Mouse (Mus musculus): ENCODE results near the gene Rgs3.

Gene Rgs3

DNA sequence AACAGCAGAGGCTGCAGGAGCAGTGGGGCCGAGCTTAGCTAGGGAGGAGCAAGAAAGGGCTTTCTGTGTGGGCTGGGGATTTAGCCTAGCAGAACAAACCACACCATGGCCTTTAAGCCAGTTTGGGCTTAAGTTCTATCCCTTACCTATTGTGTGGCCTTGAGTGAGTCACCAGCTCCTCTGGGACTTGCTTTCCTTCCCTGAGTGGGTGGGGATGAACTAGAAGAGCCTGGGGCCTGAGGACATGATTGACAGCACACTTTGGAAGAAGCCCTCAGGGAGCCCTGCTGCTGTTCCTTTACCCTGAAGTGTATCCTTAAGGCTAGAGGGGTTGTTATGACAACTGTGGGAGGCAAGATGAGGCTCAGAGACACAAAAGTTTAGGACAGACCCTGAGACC lies 132.0 kb downstream of the Rgs3 start:
- no peak for DNase-seq (ENCODE audit: low spot score)

DNA sequence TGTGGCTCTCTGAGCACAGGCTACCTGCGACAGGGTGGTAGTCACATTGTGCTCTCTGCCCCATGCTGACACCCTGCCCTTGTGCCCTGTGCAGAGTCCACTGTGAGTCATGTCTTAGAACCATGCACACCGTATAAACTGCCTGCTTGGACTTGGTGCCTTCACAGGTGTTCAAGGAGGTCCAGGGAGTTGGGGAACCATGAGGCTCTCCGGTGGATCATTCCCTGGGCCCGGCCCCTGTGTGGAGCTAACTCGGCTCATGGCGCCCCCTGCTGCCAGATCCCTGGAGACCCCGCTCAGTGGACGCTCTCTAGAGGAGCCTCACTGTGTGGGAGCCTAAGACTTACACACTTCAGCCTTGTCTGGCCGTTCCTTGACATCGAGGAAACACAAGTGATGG lies 134.2 kb downstream of the Rgs3 start:
- DNase-seq (ENCODE audit: low spot score) = peak; percentile 28

DNA sequence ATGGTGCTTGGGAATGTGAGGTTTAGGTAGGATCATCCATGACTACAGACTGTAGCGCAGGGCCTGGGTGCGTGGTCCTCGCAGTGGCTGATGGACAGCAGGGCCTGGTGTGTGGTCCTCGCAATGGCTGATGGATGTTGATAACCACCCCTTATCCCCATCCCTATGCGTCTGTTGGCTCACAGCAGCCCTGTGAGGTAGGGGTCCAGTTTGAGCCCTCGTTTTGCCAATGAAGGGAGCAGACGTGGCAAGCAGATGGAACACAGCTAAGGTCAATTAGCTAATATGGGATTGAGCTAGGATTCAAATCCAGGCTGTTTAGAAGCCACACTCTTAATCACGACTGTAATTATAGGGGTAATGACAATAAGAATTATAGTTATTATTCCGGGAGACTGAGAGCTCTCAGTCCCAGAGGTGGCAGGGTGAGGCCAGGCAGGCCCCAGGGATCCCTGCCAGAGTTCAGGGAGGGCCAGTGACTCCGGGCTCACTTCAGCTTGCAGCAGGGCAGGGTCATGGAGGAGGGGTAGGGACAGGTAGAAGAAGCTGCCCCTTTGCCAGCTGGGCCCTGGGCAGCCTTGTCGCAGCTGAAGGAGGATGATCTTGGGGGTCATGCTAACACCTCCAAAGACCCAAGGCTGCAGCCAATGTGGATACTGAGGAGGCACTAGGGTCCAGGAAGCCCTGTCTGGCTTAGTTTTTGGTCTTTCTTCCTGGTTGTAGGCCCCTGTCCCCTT lies 135.2 kb downstream of the Rgs3 start:
- no peak for DNase-seq (ENCODE audit: low spot score)

DNA sequence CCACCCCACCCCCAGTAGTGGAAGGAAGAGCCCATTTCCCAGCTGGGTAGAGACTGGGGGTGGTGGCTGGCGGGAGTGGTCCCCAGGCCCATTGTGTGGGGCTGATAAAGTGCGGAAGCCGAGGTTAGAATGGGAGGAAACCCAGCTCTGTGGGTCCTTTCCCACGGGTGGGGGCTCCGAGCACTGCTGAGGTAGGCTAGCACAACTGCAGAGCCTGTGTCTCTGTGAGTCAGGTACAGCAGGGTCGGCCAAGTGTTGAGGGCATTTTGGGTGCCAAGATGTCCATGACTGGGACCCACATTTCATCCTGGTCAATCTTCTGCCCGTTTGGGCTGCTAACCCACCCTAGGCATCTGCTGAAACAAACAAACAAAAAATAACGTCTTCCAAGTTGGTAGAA lies 135.9 kb downstream of the Rgs3 start:
- DNase-seq (ENCODE audit: low spot score) = peak; percentile 32

DNA sequence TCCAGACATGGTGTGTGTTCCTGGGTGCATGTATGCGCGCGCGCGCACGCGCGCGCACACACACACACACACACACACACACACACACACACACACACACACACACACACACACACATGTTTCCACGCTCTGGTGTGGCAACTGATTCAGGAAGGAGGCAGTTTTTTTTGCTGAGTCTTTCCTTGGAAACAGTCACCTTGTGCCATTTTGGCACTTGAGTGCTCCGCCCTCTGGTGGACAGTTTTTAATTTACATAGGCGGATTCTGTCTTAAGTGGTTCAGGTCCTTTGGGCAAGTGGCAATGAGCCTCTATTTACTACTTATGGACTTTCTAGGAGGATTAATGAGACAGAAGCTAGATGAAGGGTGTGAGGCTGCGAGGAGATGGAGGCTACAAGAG lies 136.3 kb downstream of the Rgs3 start:
- DNase-seq (ENCODE audit: low spot score) = peak; percentile 62

DNA sequence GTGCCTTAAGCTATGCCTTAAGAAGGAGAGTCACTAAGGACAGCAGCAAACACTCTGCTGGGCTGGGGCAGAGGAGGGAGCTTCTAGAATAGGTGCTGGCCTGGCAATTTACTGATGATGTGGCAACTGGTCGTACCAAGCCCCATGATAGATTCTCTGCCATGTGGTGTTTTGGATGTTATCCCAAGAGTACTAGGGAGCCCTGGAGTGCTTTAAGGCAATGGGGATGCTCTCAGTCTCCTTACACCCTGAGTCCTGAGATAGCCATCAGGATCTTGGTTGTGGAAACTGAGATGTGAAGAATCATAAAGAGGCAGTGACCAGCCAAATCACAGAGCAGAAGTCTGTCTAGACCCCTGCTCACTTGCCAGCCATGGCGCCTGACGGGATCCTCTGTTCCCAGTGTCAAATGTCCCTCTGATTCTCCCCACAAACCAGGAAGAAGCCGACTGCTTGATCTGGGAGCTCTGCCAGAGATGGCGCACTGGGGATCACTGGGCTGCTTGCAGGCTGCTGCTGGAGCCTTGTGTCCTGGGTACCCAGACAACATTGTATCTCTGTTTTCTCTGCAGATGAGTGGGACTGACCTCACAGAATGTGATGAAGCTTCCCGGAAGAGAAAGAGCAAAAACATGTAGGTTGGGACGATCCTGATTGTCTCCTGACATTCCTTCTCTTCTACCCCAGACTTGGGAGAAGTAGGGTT lies 137.2 kb downstream of the Rgs3 start:
- no peak for DNase-seq (ENCODE audit: low spot score)

DNA sequence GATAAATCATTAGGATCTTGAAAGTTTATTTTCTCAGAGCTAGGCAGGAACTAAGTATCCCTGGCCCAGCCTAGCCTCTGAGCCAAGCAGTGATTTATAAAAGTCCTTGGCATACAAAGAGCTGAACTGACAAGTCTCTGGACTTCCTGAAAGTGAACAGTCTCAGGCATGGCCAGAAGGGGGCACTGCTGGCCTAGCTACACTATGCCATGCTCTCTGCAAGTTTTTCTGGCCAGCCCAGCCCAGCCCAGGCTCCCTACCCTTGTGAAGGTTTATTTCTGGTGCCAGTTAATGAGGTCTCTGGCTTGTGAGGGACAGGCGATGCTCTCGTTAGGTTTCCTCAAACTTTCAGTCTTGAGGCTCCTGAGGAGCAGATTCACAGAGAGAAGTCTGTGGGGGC lies 137.8 kb downstream of the Rgs3 start:
- DNase-seq (ENCODE audit: low spot score) = peak; percentile 50

DNA sequence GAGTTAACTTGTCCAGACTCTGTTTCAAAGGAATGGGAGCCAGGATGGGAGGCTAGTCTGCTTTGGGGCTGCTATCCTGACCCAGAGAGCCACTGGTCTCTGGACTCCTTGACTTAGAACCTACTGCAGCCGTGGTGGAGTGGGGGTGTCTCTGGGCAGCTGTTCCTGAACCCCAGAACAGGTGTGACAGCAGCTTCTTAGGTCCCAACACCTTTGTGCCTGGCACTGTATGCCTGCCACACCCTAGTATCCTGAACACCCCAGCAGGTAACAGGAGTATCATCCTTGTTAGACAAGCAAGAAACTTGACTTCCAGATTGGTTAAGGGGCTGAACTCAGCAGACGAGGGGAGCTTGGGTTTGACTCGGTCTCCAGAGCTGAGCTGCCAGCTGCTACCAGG lies 138.9 kb downstream of the Rgs3 start:
- no peak for DNase-seq (ENCODE audit: low spot score)

DNA sequence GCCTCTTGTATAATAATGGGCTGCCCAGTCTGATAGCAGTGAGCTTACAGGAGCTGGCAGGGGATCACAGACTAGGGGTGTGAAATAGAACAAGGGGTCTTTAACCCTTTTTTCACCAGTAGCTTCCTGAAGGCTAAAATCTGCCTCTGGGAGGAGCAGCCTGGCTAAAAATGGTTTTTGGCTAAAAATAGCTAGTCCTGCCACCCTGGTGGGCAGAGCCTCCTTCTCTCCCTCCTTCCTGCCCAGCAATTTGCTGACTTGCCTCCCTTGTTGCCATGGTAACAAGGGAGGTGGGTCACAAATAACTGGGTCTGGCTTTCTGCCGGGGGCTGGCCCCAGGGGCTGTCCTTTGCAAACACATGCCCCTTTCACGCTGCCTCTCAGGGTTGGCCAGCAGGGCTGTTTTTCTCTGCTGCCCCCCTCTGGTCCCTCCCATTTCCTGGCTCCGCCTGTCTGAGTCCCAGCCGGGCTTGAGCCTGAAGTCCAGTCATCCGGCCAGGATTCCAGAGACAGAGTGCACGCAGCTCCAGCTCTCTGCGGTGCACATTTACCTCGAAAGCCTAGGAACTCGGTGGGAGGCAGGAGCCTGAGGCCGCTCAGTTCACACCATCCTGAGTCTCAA lies 139.7 kb downstream of the Rgs3 start:
- no peak for DNase-seq (ENCODE audit: low spot score)

DNA sequence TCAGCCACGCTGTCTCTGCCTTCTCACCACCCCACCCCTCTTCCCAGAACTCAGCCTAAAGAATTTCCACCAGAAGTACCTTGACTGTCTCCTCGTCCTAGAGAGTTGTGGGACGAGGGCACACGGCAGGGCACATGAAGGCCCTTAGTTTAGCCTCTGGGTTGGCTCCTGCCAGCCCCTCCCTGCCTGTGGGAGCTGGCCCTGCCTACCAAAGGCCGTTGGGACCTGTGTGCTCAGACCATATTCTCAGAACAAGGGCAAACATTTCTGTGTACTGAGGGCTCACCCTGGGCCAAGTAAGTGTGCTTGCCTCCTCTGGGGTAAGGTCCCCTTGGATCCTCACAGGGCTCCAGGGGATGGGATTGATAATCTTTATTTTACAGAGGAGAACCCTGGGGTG lies 140.8 kb downstream of the Rgs3 start:
- no peak for DNase-seq (ENCODE audit: low spot score)

DNA sequence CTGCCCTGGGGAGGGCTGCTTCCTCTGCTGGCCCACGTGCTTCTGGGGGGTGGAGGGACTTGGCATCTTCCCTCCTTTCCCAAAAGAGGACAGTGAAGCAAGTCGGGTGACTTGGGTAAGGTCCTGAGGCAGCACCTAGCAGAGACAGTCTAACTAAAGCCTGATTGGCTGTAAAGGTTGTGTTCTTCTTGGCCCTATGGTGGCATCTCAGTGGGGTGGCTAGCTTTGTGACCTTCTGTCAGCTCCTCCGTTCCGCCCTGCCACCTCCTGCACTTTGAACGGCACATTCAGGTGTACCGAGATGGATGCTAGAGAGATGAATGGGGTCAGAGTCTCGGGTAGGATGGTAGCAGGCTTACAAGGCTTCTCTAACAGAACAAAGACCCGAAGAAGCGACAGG lies 143.5 kb downstream of the Rgs3 start:
- DNase-seq (ENCODE audit: low spot score) = no peak

DNA sequence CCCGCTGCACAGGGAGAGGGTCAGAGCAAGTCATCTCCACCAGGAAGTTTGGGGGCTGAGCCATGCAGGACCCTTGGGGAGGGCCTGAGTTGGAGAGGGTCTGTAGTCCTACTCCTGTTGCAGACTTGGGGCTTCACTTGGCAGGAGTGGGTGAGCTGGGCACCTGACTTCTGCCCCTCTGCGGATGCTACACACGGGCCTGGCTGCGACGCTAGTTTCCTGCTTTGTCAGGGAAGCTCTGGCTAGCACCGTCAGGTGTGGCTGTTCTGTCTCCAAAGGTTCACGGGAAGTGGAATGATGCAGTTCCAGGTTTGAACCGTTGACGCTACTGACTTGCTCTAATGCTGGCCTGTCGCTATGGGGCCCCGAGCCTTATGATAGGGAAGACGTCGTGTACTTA lies 144.6 kb downstream of the Rgs3 start:
- DNase-seq (ENCODE audit: low spot score) = no peak

DNA sequence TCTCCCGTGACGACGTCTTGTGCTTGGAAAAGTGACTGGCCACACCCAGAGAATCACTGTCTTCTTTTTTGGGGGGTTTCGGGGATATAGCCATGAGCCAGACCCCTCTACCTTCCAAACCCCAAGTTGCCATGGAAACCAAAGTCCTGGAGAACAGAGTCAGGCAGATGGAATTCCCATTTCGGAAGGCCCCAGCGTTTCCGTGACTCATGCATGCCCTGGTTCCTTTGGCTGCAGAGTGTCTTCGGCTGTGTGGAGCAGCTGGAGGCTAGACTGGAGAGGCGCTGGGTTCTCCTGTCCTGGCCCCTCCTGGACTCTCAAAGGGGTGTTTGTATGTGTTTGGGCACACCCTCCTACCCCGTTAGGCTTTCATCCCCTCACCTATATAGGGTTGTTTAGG lies 145.4 kb downstream of the Rgs3 start:
- no peak for DNase-seq (ENCODE audit: low spot score)

DNA sequence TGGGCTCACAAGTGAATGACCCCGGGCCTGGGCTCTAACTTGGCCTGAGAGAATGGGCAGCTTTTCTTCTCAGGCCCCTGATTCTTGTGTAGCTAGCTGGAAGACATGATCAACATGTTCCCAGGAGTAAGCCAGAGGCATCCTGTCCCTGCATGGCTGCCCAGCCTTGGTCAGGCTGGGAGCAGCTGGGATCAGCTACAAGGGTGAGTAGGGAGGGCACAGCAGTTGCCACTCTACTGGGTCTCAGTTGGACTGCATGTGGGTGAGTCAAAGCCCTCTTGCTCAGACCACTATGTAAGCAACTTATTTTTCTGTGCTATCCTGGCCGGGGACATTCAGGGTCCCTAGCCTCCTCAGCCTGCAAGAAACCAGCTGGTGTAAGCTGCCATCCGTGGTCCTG lies 146.1 kb downstream of the Rgs3 start:
- no peak for DNase-seq (ENCODE audit: low spot score)

DNA sequence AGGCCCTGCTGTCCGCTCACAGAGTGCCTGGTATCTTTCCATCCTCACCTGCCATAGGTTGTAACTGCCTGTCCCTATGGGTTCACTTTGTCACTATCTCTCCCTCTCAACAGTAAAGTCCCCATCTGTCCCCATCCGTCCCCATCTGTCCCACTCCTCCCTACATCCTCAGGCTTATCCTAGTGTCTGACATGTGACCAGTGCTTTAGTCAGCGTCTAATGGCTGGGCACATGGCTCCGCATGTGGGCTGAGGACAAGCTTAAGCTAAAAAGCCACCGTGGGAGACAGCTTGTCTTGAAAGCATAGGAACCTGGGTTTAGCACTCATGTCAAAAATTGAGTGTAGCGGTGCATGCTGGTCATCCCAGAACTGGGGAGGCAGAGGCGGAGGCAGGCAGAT lies 148.4 kb downstream of the Rgs3 start:
- DNase-seq (ENCODE audit: low spot score) = no peak

DNA sequence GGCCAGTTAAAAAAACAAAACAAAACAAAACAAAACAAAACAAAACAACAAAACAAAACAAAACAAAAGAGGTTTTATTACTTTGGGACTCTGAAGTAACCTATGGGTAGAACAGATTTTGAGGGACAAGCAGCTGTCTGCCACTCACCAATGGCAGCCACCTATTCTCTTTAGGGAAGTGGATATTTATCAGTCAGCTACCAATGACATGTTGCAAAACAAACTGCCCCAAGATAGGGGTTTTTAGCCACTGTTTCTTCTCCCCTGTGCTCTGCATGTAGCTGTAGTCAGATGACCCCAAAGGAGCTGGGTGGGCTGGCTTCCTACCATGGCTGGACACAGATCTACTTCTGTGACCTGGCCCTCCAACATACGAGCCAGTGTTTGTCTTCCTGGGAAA lies 149.3 kb downstream of the Rgs3 start:
- DNase-seq (ENCODE audit: low spot score) = no peak

DNA sequence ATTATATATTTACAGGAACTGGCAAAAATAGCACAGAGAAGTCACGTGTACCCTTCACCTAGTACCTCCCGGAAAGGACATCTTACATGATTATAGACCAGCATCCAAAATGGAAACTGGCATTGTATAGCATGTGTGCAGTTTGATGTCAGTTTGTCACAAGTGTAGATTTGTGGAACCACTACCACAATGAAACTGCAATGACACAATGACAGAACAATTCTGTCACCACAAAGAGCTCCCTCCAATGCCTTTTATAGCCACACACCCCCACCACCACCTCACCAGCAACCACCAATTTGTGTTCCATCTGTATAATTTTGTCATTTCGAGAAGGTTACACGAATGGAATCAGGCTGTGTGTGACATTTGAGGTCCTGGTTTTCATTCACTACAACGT lies 149.8 kb downstream of the Rgs3 start:
- DNase-seq (ENCODE audit: low spot score) = no peak

DNA sequence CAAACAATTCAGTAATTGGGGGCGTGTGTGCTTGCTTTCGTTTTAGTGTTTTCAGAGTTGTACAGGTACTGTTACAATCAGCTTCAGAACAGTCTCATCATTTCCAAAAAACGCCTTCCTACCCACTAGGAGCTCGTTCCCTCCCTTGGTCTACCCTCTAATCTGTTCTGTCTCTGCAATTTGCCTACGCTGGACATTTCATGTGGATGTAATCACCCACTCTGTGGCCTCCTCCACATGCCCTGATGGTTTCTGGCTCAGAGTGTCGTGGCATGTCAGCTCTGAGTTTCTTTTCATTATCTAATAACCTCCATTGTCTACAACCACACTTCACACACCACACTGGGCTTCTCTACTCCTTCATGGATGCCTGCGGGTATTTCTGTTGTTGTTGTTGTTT lies 151.5 kb downstream of the Rgs3 start:
- DNase-seq (ENCODE audit: low spot score) = no peak

DNA sequence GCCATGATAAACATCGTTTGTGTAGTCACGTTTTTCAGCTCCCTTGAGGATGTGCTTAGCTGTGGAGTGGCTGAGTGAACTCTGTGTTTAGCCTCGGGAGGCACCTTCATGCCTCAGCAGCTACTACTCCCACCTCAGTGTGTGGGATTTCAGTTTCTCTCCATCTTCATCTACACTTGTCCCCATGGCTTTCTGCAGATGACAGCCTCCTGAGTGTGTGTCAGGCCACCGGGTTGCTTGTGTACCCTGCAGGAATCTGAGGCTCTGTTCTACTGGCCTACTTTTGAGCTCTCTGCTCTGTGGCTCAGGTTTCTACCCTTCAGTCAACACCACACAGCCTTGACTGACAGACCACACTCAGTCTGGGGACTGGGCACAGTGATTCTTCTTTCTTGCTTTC lies 151.9 kb downstream of the Rgs3 start:
- no peak for DNase-seq (ENCODE audit: low spot score)

DNA sequence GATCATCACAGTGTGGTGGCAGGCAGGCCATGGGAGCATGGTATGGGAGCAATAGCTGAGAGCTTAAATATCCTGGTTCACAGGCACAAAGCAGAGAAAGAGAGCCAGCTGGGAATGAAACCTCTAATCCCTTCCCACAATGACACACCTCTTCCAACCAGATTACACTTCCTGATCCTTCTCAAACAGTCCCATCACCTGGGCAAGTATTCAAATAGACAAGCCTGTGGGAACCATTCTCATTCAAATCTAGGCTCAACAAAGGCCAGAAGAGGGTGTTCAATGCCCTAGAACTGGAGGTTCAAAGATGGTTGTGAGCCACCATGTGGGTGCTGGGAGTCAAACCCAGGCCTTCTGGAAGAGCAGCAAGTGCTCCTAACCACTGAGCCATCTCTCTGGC lies 161.2 kb downstream of the Rgs3 start:
- no peak for DNase-seq (ENCODE audit: low spot score)

DNA sequence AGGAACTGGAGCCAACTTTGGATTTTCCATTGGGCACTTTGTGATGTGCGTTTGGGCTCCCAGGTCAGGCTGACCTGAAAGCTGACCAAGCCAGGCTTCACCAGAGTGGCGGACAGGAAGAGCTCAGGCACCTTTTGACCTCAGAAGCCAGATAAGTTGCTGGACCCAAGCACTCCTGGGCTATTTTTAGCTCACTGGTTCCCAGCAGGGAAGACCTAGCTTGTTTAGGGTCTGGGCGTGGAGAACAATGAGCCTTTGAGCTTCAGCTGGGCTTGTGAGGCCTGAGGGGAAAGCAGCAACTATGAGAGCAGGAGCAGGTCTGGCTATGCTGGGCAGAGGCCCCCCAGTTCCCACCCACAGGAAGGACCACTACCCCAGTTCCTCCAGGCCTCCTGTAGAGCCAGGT lies 162.4 kb downstream of the Rgs3 start:
- DNase-seq (ENCODE audit: low spot score) = no peak

DNA sequence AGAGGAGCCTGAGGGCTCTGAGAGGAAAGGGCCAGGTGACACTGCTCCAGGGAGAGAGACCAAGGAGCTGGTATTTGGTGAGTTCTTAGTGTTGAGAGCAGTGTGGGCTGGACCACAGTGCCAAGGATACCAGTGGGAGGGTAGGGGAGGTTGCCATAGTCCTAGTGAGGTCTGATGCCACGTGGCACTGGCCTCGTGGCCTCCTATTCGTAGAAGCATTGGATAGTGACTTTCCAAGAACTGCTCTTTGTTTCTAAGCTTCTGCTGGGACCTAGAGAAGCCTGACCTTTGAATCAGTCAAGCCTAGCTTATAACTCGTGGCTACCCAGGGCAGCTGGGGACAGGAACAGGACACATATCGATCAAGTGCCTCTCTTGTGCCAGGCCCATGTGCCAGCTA lies 164.1 kb downstream of the Rgs3 start:
- no peak for DNase-seq (ENCODE audit: low spot score)

DNA sequence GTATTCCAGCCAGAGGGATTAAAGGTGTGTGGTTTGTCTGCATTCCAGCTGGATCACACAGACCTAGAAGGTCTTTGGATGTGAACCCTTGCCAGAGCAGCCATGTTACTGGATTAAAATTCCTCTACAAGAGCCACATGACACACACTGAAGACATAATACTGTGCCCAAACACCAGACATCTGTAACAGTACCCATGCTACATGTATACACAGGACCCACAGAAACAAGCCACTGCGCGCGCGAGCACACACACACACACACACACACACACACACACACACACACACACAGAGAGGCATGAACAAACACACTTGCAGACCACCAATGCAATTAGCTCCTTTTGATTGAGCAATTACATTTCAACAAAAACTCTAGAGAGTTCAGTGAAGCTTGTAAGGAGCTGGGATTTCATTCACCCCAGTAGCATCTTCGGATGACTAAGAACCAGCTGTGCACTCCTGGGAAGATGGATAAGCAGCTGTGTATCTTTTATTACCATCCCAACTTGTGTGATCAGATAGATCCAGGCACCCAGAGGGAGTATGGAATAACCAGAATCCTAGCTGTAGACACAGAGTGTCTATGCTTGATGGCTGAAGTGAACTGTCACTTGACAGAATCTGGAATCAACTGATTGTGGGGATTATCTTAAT lies 166.8 kb downstream of the Rgs3 start:
- no peak for DNase-seq (ENCODE audit: low spot score)

All from T-cell, adult 2 months (primary cell).